Mouse (Mus musculus) MEL (cell line): ENCODE data around the gene Mtfmt.

Experiments used
- CHD2 ChIP-seq: IDR thresholded peaks from 2 replicates; pipeline ENCODE4 v1.6.1; 2011; ENCODE audit warnings: low read length, improper control_type of control experiment
- CTCF ChIP-seq, 3 experiments: IDR thresholded peaks in 2 of 3; conservative IDR thresholded peaks in 1 of 3; 2 replicates each; pipeline ENCODE4 v1.5.1; 2011 to 2012; ENCODE audit warnings: low read length in 3 of 3, low read depth in 2 of 3, mild to moderate bottlenecking in 2 of 3, improper control_type of control experiment in 1 of 3, inconsistent platforms in 1 of 3, mixed read lengths in 1 of 3, moderate library complexity in 1 of 3; ENCODE audit not compliant: control insufficient read depth in 1 of 3, insufficient read depth in 1 of 3, poor library complexity in 1 of 3, severe bottlenecking in 1 of 3
- E2F4 ChIP-seq: IDR thresholded peaks from 2 replicates; pipeline ENCODE4 v1.6.1; 2011; ENCODE audit warnings: low read depth, low read length, improper control_type of control experiment, borderline replicate concordance
- EP300 ChIP-seq, 2 experiments: IDR thresholded peaks; 2 replicates each; pipeline ENCODE4 v1.6.1; 2011; ENCODE audit warnings: improper control_type of control experiment in 2 of 2, low read length in 2 of 2, low read depth in 1 of 2, mild to moderate bottlenecking in 1 of 2
- GATA1 ChIP-seq: IDR thresholded peaks from 2 replicates; pipeline ENCODE4 v1.6.1; 2011; ENCODE audit warnings: low read depth, low read length, improper control_type of control experiment
- MAFK ChIP-seq: IDR thresholded peaks from 2 replicates; pipeline ENCODE4 v1.6.1; 2011; ENCODE audit warnings: low read depth, mild to moderate bottlenecking, low read length, improper control_type of control experiment, borderline replicate concordance
- MYC ChIP-seq: IDR thresholded peaks from 2 replicates; pipeline ENCODE4 v1.6.1; 2011; ENCODE audit warnings: low read depth, mild to moderate bottlenecking, low read length, improper control_type of control experiment, moderate library complexity
- POLR2A ChIP-seq, 2 experiments: IDR thresholded peaks; 2 replicates each; pipeline ENCODE4 v1.6.1; 2011 to 2012; ENCODE audit warnings: low read length in 2 of 2, mild to moderate bottlenecking in 2 of 2, control low read depth in 1 of 2, improper control_type of control experiment in 1 of 2, low read depth in 1 of 2, moderate library complexity in 1 of 2; ENCODE audit not compliant: control insufficient read depth in 1 of 2, insufficient read depth in 1 of 2, poor library complexity in 1 of 2
- RCOR1 ChIP-seq: IDR thresholded peaks from 2 replicates; pipeline ENCODE4 v1.6.1; 2012; ENCODE audit warnings: low read depth, mild to moderate bottlenecking, inconsistent platforms, low read length, improper control_type of control experiment
- TCF12 ChIP-seq: IDR thresholded peaks from 2 replicates; pipeline ENCODE4 v1.6.1; 2014; ENCODE audit warnings: low read depth, mild to moderate bottlenecking, inconsistent platforms, low read length, improper control_type of control experiment, moderate library complexity
- USF1 ChIP-seq: IDR thresholded peaks from 2 replicates; pipeline ENCODE4 v1.6.1; 2014; ENCODE audit warnings: low read depth, mild to moderate bottlenecking, inconsistent platforms, low read length, improper control_type of control experiment, moderate library complexity
- USF2 ChIP-seq, 2 experiments: IDR thresholded peaks; 2 replicates each; pipeline ENCODE4 v1.6.1; 2011 to 2012; ENCODE audit warnings: improper control_type of control experiment in 2 of 2, low read length in 2 of 2, borderline replicate concordance in 1 of 2, inconsistent platforms in 1 of 2, low read depth in 1 of 2, mild to moderate bottlenecking in 1 of 2; ENCODE audit not compliant: insufficient read depth in 1 of 2
- ZKSCAN1 ChIP-seq: IDR thresholded peaks from 2 replicates; pipeline ENCODE4 v1.6.1; 2012; ENCODE audit warnings: low read depth, mild to moderate bottlenecking, inconsistent platforms, low read length, improper control_type of control experiment, moderate library complexity

GRCm38 (mm10) chr9:65405184-65405449 is 30.5 kb upstream of the Mtfmt start:
- TF ChIP-seq CTCF (IDR thresholded peaks at IDR 0.05 in 2 of 3, conservative IDR thresholded peaks at IDR 0.05 in 1 of 3; ENCODE audit: control insufficient read depth in 1 of 3, insufficient read depth in 1 of 3, low read depth in 2 of 3, low read length in 3 of 3, poor library complexity in 1 of 3, severe bottlenecking in 1 of 3) = no peak
- TF ChIP-seq USF2 (IDR thresholded peaks at IDR 0.05; ENCODE audit: borderline replicate concordance in 1 of 2, insufficient read depth in 1 of 2, low read depth in 1 of 2, low read length in 2 of 2) = no peak
- no peak for TF ChIP-seq CHD2
- no peak for TF ChIP-seq ZKSCAN1
- no peak for TF ChIP-seq EP300 (IDR thresholded peaks at IDR 0.05; ENCODE audit: low read depth in 1 of 2, low read length in 2 of 2)
- TF ChIP-seq GATA1 = no peak
- TF ChIP-seq E2F4 = no peak
- no peak for TF ChIP-seq RCOR1
- no peak for TF ChIP-seq MYC
- no peak for TF ChIP-seq MAFK
- no peak for TF ChIP-seq POLR2A (IDR thresholded peaks at IDR 0.05; ENCODE audit: control insufficient read depth in 1 of 2, insufficient read depth in 1 of 2, low read depth in 1 of 2, low read length in 2 of 2, poor library complexity in 1 of 2)
- no peak for TF ChIP-seq TCF12
- no peak for TF ChIP-seq USF1
